ENCODE assay signal across 20 mouse cellular contexts in the genomic region with DNA sequence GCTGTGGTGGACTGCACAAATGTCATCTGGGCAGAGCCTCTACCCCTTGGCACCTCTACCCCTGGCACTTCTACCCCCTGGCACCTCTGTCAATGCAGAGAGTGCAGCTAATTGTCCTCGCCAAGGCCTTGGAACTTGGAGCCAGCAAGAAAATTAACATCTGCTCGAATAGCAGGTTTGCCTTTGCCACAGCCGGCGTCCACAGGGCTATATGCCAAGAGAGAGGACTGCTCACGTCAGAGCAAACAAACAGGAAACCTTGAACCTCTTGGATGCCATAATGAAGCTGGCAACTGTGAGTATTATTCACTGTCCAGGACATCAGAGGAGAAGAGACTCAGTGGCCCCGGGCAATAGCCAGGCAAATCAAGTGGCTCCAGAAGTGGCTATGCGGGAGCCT. TPM values are rescaled to one million over a fixed set of nuclear protein-coding genes. Genes with fewer than 3 reads are reported as not detected.
DNase-seq lines count a peak whose midpoint lies in the region; ATAC-seq and TF ChIP-seq lines count a peak whose summit lies in the region.
"Had no signal": no experiment of that assay in that cellular context is flagged by ENCODE, and none has a peak within 500 bp of the region (broad histone marks: within the 10 kb centered on the region; RNA-seq: fewer than 3 reads in every experiment).

No protein-coding gene starts in this region.

- H3K27me3 ChIP-seq in forebrain, embryonic 14.5 days (replicated peaks; ENCODE audit: control insufficient read depth, insufficient read depth, low read length), result no peaks in the 10 kb centered on the region
- no peaks in the 10 kb centered on the region for H3K27me3 ChIP-seq in forebrain, embryonic 10.5 days (ENCODE audit: poor library complexity, severe bottlenecking)
- H3K27me3 ChIP-seq in liver, adult 2 months (ENCODE audit: control insufficient read depth, insufficient read depth, low read length), result no peaks in the 10 kb centered on the region
- no peaks in the 10 kb centered on the region; the same call in 1 of the 2 replicates for H3K27me3 ChIP-seq in liver, embryonic 11.5 days (replicated peaks; ENCODE audit: control insufficient read depth, insufficient read depth, low read length)
- H3K27me3 ChIP-seq in heart, embryonic 11.5 days (ENCODE audit: control insufficient read depth, insufficient read depth, low read length), result no peaks in the 10 kb centered on the region; the same call in 1 of the 2 replicates
- H3K27me3 ChIP-seq: embryonic facial prominence, embryonic 12.5 days; neural tube, embryonic 15.5 days had no signal

- no peak overlapping the region for H3K27ac ChIP-seq in forebrain, embryonic 14.5 days (ENCODE audit: low read depth, low read length)
- no peak overlapping the region for H3K27ac ChIP-seq in forebrain, embryonic 10.5 days
- peak overlapping the region; percentile 96 for H3K27ac ChIP-seq in liver, adult 2 months (replicated peaks; ENCODE audit: insufficient read depth, low read depth, low read length)
- no peak overlapping the region for H3K27ac ChIP-seq in liver, embryonic 11.5 days (ENCODE audit: low read depth, low read length)
- H3K27ac ChIP-seq in heart, embryonic 11.5 days (ENCODE audit: low read depth, low read length), result no peak overlapping the region
- H3K27ac ChIP-seq: embryonic facial prominence, embryonic 12.5 days; limb, embryonic 10.5 days; neural tube, embryonic 15.5 days had no signal

- H3K4me3 ChIP-seq in forebrain, embryonic 14.5 days (ENCODE audit: low read depth, low read length), result no peak overlapping the region
- no peak overlapping the region for H3K4me3 ChIP-seq in forebrain, embryonic 10.5 days
- no peak overlapping the region for H3K4me3 ChIP-seq in liver, adult 2 months (ENCODE audit: insufficient read depth, low read depth, low read length)
- no peak overlapping the region for H3K4me3 ChIP-seq in liver, embryonic 11.5 days (ENCODE audit: low read depth, low read length)
- H3K4me3 ChIP-seq in heart, embryonic 11.5 days (ENCODE audit: low read depth, low read length), result no peak overlapping the region
- H3K4me3 ChIP-seq: embryonic facial prominence, embryonic 12.5 days; heart, embryonic 12.5 days; limb, embryonic 10.5 days; neural tube, embryonic 15.5 days had no signal

- H3K9ac ChIP-seq in forebrain, embryonic 14.5 days (ENCODE audit: low read length), result no peak overlapping the region
- H3K9ac ChIP-seq in liver, adult 2 months (ENCODE audit: low read depth, low read length), result peak overlapping the region; percentile 5; the same call in 1 of the 2 replicates
- no peak overlapping the region for H3K9ac ChIP-seq in liver, embryonic 11.5 days (ENCODE audit: low read depth, low read length)
- H3K9ac ChIP-seq in heart, embryonic 11.5 days (ENCODE audit: low read depth, low read length), result no peak overlapping the region
- H3K9ac ChIP-seq: embryonic facial prominence, embryonic 12.5 days; forebrain, postnatal 0 days; heart, embryonic 12.5 days; neural tube, embryonic 15.5 days had no signal

- H3K9me3 ChIP-seq in forebrain, embryonic 14.5 days (replicated peaks; ENCODE audit: control insufficient read depth, low read length), result no peaks in the 10 kb centered on the region
- no peaks in the 10 kb centered on the region for H3K9me3 ChIP-seq in forebrain, embryonic 10.5 days
- no peaks in the 10 kb centered on the region for H3K9me3 ChIP-seq in liver, embryonic 11.5 days (ENCODE audit: control insufficient read depth, low read length)
- no peaks in the 10 kb centered on the region for H3K9me3 ChIP-seq in heart, embryonic 11.5 days (replicated peaks; ENCODE audit: control insufficient read depth, low read length)
- H3K9me3 ChIP-seq: embryonic facial prominence, embryonic 12.5 days; heart, embryonic 12.5 days; limb, embryonic 10.5 days; neural tube, embryonic 15.5 days had no signal

- H3K79me2 ChIP-seq in liver, adult 2 months (ENCODE audit: control insufficient read depth, insufficient read depth, low read length), result peaks cover 6% of the 10 kb centered on the region; the same call in 1 of the 2 replicates

- ATAC-seq in forebrain, embryonic 14.5 days, result no peak
- ATAC-seq in liver, embryonic 11.5 days (replicated peaks; ENCODE audit: low FRiP score), result no peak
- ATAC-seq in heart, embryonic 11.5 days (replicated peaks; ENCODE audit: insufficient number of reproducible peaks, low FRiP score, low TSS enrichment), result no peak
- ATAC-seq: forebrain, postnatal 0 days had no signal

- no peak for TF ChIP-seq CTCF in liver, adult 2 months (IDR thresholded peaks at IDR 0.05; ENCODE audit: low read depth, low read length)

- TF ChIP-seq POLR2A in liver, adult 2 months (IDR thresholded peaks at IDR 0.05; ENCODE audit: extremely low read depth, insufficient read depth, low read length), result no peak

- peak; percentile 22 for DNase-seq in forebrain, embryonic 14.5 days (ENCODE audit: low spot score)
- no peak for DNase-seq in forebrain, embryonic 10.5 days (ENCODE audit: extremely low spot score, low spot score)
- DNase-seq in liver, adult 2 months (ENCODE audit: extremely low read depth, low read depth, low spot score), result peak; percentile 100
- no peak for DNase-seq in liver, embryonic 11.5 days (ENCODE audit: low spot score)
- peak; percentile 69 for DNase-seq in adipocyte (ENCODE audit: low spot score)
- DNase-seq in brain, adult 2 months (ENCODE audit: low read depth, low spot score), result peak; percentile 33
- no peak for DNase-seq in heart, postnatal 4 days
- DNase-seq: forebrain, postnatal 0 days; lung, adult 18-20 months; thymus, postnatal 4 days had no signal

- H3K36me3 ChIP-seq in forebrain, embryonic 14.5 days (ENCODE audit: control insufficient read depth, insufficient read depth, low read length), result no peaks in the 10 kb centered on the region
- no peaks in the 10 kb centered on the region for H3K36me3 ChIP-seq in forebrain, embryonic 10.5 days (replicated peaks)
- no peaks in the 10 kb centered on the region for H3K36me3 ChIP-seq in liver, adult 2 months (ENCODE audit: control insufficient read depth, insufficient read depth, low read length)
- H3K36me3 ChIP-seq in liver, embryonic 11.5 days (ENCODE audit: control insufficient read depth, insufficient read depth, low read length), result no peaks in the 10 kb centered on the region
- H3K36me3 ChIP-seq in heart, embryonic 11.5 days (ENCODE audit: control insufficient read depth, insufficient read depth, low read length), result no peaks in the 10 kb centered on the region
- H3K36me3 ChIP-seq: embryonic facial prominence, embryonic 12.5 days; heart, embryonic 12.5 days; limb, embryonic 10.5 days; neural tube, embryonic 15.5 days had no signal

- H3K4me2 ChIP-seq in forebrain, embryonic 14.5 days (ENCODE audit: low read length), result no peak overlapping the region
- H3K4me2 ChIP-seq in liver, embryonic 11.5 days, result no peak overlapping the region
- no peak overlapping the region for H3K4me2 ChIP-seq in heart, embryonic 11.5 days
- H3K4me2 ChIP-seq: embryonic facial prominence, embryonic 12.5 days; heart, embryonic 12.5 days; neural tube, embryonic 15.5 days had no signal

- WGBS in forebrain, embryonic 14.5 days, result 72% methylated on average over 7 of the region's 7 CpGs
- WGBS in forebrain, embryonic 10.5 days, result 90% methylated on average over 7 of the region's 7 CpGs
- WGBS in liver, adult 2 months, result 19% methylated on average over 7 of the region's 7 CpGs
- 77% methylated on average over 7 of the region's 7 CpGs for WGBS in liver, embryonic 11.5 days
- 74% methylated on average over 7 of the region's 7 CpGs for WGBS in heart, embryonic 11.5 days (ENCODE audit: insufficient replicate concordance)

- no peaks in the 10 kb centered on the region for H3K4me1 ChIP-seq in forebrain, embryonic 14.5 days (ENCODE audit: control insufficient read depth, insufficient read depth, low read length)
- no peaks in the 10 kb centered on the region for H3K4me1 ChIP-seq in forebrain, embryonic 10.5 days
- H3K4me1 ChIP-seq in liver, adult 2 months (ENCODE audit: control insufficient read depth, insufficient read depth, low read length), result peaks cover 20% of the 10 kb centered on the region
- H3K4me1 ChIP-seq in liver, embryonic 11.5 days (replicated peaks; ENCODE audit: control insufficient read depth, insufficient read depth, low read length), result no peaks in the 10 kb centered on the region
- no peaks in the 10 kb centered on the region for H3K4me1 ChIP-seq in heart, embryonic 11.5 days (ENCODE audit: control insufficient read depth, insufficient read depth, low read length)
- H3K4me1 ChIP-seq: embryonic facial prominence, embryonic 12.5 days; heart, embryonic 12.5 days; limb, embryonic 10.5 days; neural tube, embryonic 15.5 days had no signal

RNA-seq across cellular contexts. Expression of a gene that starts 22.0 kb away (rescaled TPM):
- polyA plus RNA-seq in forebrain, embryonic 14.5 days (2014; fragmentation: Nextera tagmentation; extraction: Ambion mirVana), result not detected in 2 replicates
- not detected in 2 replicates for polyA plus RNA-seq in forebrain, embryonic 10.5 days (2016; fragmentation: Nextera tagmentation; extraction: Ambion mirVana)
- 104 and 121 TPM in 2 replicates for total RNA-seq in liver, adult 2 months (2014; rRNA removed)
- polyA plus RNA-seq in liver, adult 2 months (2012; rRNA removed), result 89.7 and 93.2 TPM in 2 replicates
- not detected in 2 replicates for polyA plus RNA-seq in liver, embryonic 11.5 days (2014; fragmentation: Nextera tagmentation; extraction: Ambion mirVana)
- 0.13 TPM in 1 of 2 replicates, not detected in the other for polyA plus RNA-seq in heart, embryonic 11.5 days (2014; fragmentation: Nextera tagmentation; extraction: Ambion mirVana)
- under 1 TPM in 1 of 2 experiments, not detected in 1; 0.12 TPM for total RNA-seq in heart, postnatal 4 days (2021)
- total RNA-seq: forebrain, postnatal 0 days; heart, postnatal 25 days; layer of hippocampus, postnatal 25 days; megakaryocyte-erythroid progenitor cell, adult 5-6 weeks had no signal
- polyA plus RNA-seq: embryonic facial prominence, embryonic 12.5 days; forebrain, postnatal 0 days; kidney, embryonic 14.5 days; limb, embryonic 10.5 days; neural tube, embryonic 15.5 days had no signal

RNA-seq across cellular contexts. Expression of a gene that starts 34.0 kb away (rescaled TPM):
- polyA plus RNA-seq in forebrain, embryonic 14.5 days (2014; fragmentation: Nextera tagmentation; extraction: Ambion mirVana), result not detected in 2 replicates
- not detected in 2 replicates for polyA plus RNA-seq in forebrain, embryonic 10.5 days (2016; fragmentation: Nextera tagmentation; extraction: Ambion mirVana)
- 59.3 and 69.5 TPM in 2 replicates for total RNA-seq in liver, adult 2 months (2014; rRNA removed)
- polyA plus RNA-seq in liver, adult 2 months (2012; rRNA removed), result 44.3 and 80.3 TPM in 2 replicates
- not detected in 2 replicates for polyA plus RNA-seq in liver, embryonic 11.5 days (2014; fragmentation: Nextera tagmentation; extraction: Ambion mirVana)
- polyA plus RNA-seq in heart, embryonic 11.5 days (2014; fragmentation: Nextera tagmentation; extraction: Ambion mirVana), result 0.23 and 0.52 TPM in 2 replicates
- total RNA-seq in heart, postnatal 4 days (2021), result under 1 TPM; 0.21 to 0.23 TPM
- total RNA-seq: ES-E14; layer of hippocampus, postnatal 25 days had no signal
- polyA plus RNA-seq: embryonic facial prominence, embryonic 12.5 days; kidney, embryonic 14.5 days; limb, embryonic 10.5 days had no signal

Comparison
In these comparisons a context has a peak if more than half of its experiments do, and no peak if none do; other contexts are left out.
1. DNase-seq: peak in forebrain, embryonic 14.5 days (single experiment), liver, adult 2 months (single experiment), adipocyte (single experiment) and brain, adult 2 months (single experiment); none in forebrain, embryonic 10.5 days (single experiment), liver, embryonic 11.5 days (single experiment) and heart, postnatal 4 days (single experiment).
2. RNA of a gene that starts 22.0 kb away (polyA plus RNA-seq): 89.7 to 93.2 TPM in liver, adult 2 months; 0.13 TPM in heart, embryonic 11.5 days, not detected in liver, embryonic 11.5 days, not detected in forebrain, embryonic 14.5 days and not detected in forebrain, embryonic 10.5 days; every median in the first group is over 10 times any median in the second.
3. RNA of a gene that starts 34.0 kb away (polyA plus RNA-seq): 44.3 to 80.3 TPM in liver, adult 2 months; 0.23 to 0.52 TPM in heart, embryonic 11.5 days, not detected in forebrain, embryonic 14.5 days, not detected in forebrain, embryonic 10.5 days and not detected in liver, embryonic 11.5 days; every median in the first group is over 10 times any median in the second.